Mouse (Mus musculus): ENCODE measurements around the gene Galr2. TPM values are rescaled to one million over a fixed set of nuclear protein-coding genes. Genes with fewer than 3 reads are reported as not detected.
A peak's percentile ranks its signal among the peaks of the same experiment; 100 is the strongest.

The Galr2 gene
- polyA plus RNA-seq, 1 experiment from 2014 or later, result 0.25 TPM

DNA sequence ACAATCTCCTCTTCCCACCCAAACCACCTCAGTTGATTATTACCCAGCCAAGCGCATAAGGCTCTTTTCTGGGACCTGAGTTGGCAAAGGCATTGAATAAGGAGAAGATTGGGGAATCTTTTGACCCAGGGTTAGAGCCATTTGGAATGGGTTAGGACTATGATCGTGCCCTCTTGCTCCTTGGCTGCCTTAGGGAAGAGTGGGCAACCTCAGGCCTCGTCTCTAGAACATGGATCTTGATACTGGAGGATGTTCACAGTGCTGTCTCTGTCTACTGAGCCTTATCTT is 52.2 kb downstream of the Galr2 start:
- Histone ChIP-seq H3K27ac (ENCODE audit: low read length) (no peak overlapping the region), H3K4me3 (ENCODE audit: low read length) (no peak overlapping the region), H3K36me3 (ENCODE audit: control insufficient read depth, insufficient read depth, low read length) (no peaks in the 10 kb centered on the region), H3K4me2 (ENCODE audit: low read depth, low read length) (no peak overlapping the region), H3K9me3 (ENCODE audit: control insufficient read depth, low read length) (no peaks in the 10 kb centered on the region), H3K27me3 (ENCODE audit: control insufficient read depth, insufficient read depth, low read depth, low read length) (peaks cover 25% of the 10 kb centered on the region), H3K4me1 (replicated peaks; ENCODE audit: control insufficient read depth, insufficient read depth, low read length) (peaks cover 38% of the 10 kb centered on the region), H3K9ac (ENCODE audit: low read length) (0 out of 2 replicates have a peak overlapping the region, but pooled peaks have one; percentile 19)
- ATAC-seq (ENCODE audit: low read depth), result no peak
- 81% methylated on average over 3 of the region's 3 CpGs for WGBS

Other genes starting within 250 kb of the Galr2 start
- gene Unc13d, start 203.0 kb upstream of the Galr2 start, polyA plus RNA-seq (2015; fragmentation: Nextera tagmentation; extraction: Ambion mirVana), result 7.2 and 8.9 TPM in 2 replicates
- 95.4 and 98.9 TPM in 2 replicates for gene Wbp2, start 193.9 kb upstream of the Galr2 start, polyA plus RNA-seq (2015; fragmentation: Nextera tagmentation; extraction: Ambion mirVana)
- 20.4 and 24.8 TPM in 2 replicates for gene Trim47, start 153.7 kb upstream of the Galr2 start, polyA plus RNA-seq (2015; fragmentation: Nextera tagmentation; extraction: Ambion mirVana)
- gene Trim65, start 149.8 kb upstream of the Galr2 start, polyA plus RNA-seq (2015; fragmentation: Nextera tagmentation; extraction: Ambion mirVana), result 5.1 and 6.4 TPM in 2 replicates
- gene Mrpl38, start 142.1 kb upstream of the Galr2 start, polyA plus RNA-seq (2015; fragmentation: Nextera tagmentation; extraction: Ambion mirVana), result 79.3 and 80.6 TPM in 2 replicates
- gene Fbf1, start 112.8 kb upstream of the Galr2 start, polyA plus RNA-seq (2015; fragmentation: Nextera tagmentation; extraction: Ambion mirVana), result 36.1 and 37.3 TPM in 2 replicates
- gene Ten1, start 82.1 kb upstream of the Galr2 start, polyA plus RNA-seq (2015; fragmentation: Nextera tagmentation; extraction: Ambion mirVana), result 74.9 and 87.3 TPM in 2 replicates
- 23.6 and 24.3 TPM in 2 replicates for gene Acox1, start 81.9 kb upstream of the Galr2 start, polyA plus RNA-seq (2015; fragmentation: Nextera tagmentation; extraction: Ambion mirVana)
- 4.4 and 4.7 TPM in 2 replicates for gene Evpl, start 42.9 kb upstream of the Galr2 start, polyA plus RNA-seq (2015; fragmentation: Nextera tagmentation; extraction: Ambion mirVana)
- 75.3 and 79.2 TPM in 2 replicates for gene Srp68, start 6.7 kb upstream of the Galr2 start, polyA plus RNA-seq (2015; fragmentation: Nextera tagmentation; extraction: Ambion mirVana)
- 62.8 and 68.5 TPM in 2 replicates for gene Exoc7, start 26.3 kb downstream of the Galr2 start, polyA plus RNA-seq (2015; fragmentation: Nextera tagmentation; extraction: Ambion mirVana)
- 22.1 and 24.6 TPM in 2 replicates for gene Foxj1, start 54.5 kb downstream of the Galr2 start, polyA plus RNA-seq (2015; fragmentation: Nextera tagmentation; extraction: Ambion mirVana)
- gene Rnf157, start 132.1 kb downstream of the Galr2 start, polyA plus RNA-seq (2015; fragmentation: Nextera tagmentation; extraction: Ambion mirVana), result 3.5 and 4.0 TPM in 2 replicates
- 41.3 and 43.2 TPM in 2 replicates for gene Ubald2, start 153.2 kb downstream of the Galr2 start, polyA plus RNA-seq (2015; fragmentation: Nextera tagmentation; extraction: Ambion mirVana)
- gene Qrich2, start 185.3 kb downstream of the Galr2 start, polyA plus RNA-seq (2015; fragmentation: Nextera tagmentation; extraction: Ambion mirVana), result 0.26 TPM in 1 of 2 replicates, not detected in the other
- 167 and 177 TPM in 2 replicates for gene Prpsap1, start 213.3 kb downstream of the Galr2 start, polyA plus RNA-seq (2015; fragmentation: Nextera tagmentation; extraction: Ambion mirVana)
- gene Sphk1, start 250.0 kb downstream of the Galr2 start, polyA plus RNA-seq (2015; fragmentation: Nextera tagmentation; extraction: Ambion mirVana), result 7.0 and 9.6 TPM in 2 replicates